ENCODE assay signal across 25 mouse cellular contexts in genomic region chr11:116665289-116665688, GRCm38 (mm10). TPM values are rescaled to one million over a fixed set of nuclear protein-coding genes. Genes with fewer than 3 reads are reported as not detected.
DNase-seq lines count a peak whose midpoint lies in the region; ATAC-seq lines count a peak whose summit lies in the region.
"Had no signal": no experiment of that assay in that cellular context is flagged by ENCODE, and none has a peak within 500 bp of the region (broad histone marks: within the 10 kb centered on the region; RNA-seq: fewer than 3 reads in every experiment).

No protein-coding gene starts in this region.

- no peaks in the 10 kb centered on the region for H3K9me3 ChIP-seq in hindbrain, embryonic 10.5 days
- no peaks in the 10 kb centered on the region for H3K9me3 ChIP-seq in hindbrain, embryonic 13.5 days
- H3K9me3 ChIP-seq in embryonic facial prominence, embryonic 10.5 days, result no peaks in the 10 kb centered on the region
- H3K9me3 ChIP-seq: embryonic facial prominence, embryonic 13.5 days; embryonic facial prominence, embryonic 15.5 days; forebrain, embryonic 10.5 days; forebrain, embryonic 12.5 days; G1E had no signal

- DNase-seq in cerebellum, adult 9-10 months, result peak; percentile 7
- no peak for DNase-seq in cerebellum, postnatal 14 days
- DNase-seq in hindbrain, embryonic 10.5 days (ENCODE audit: low spot score), result no peak
- no peak for DNase-seq in embryonic facial prominence, embryonic 10.5 days (ENCODE audit: low spot score)
- DNase-seq: adrenal gland, adult 8-10 months; adrenal gland, postnatal 14 days; adrenal gland, postnatal 36 days; B cell, adult 2 months; cerebellum, adult 11-12 months; cerebellum, adult 2 months; cerebellum, adult 9-11 months; cerebellum, postnatal 25 days had no signal

- 80% methylated on average over 10 of the region's 10 CpGs for WGBS in hindbrain, embryonic 10.5 days
- 80% methylated on average over 10 of the region's 10 CpGs for WGBS in hindbrain, embryonic 13.5 days
- WGBS in embryonic facial prominence, embryonic 10.5 days, result 71% methylated on average over 10 of the region's 10 CpGs

- H3K27ac ChIP-seq in hindbrain, embryonic 10.5 days, result 0 out of 2 replicates have a peak overlapping the region, but pooled peaks have one; percentile 5
- H3K27ac ChIP-seq in hindbrain, embryonic 13.5 days, result no peak overlapping the region
- H3K27ac ChIP-seq in embryonic facial prominence, embryonic 10.5 days (replicated peaks), result peak overlapping the region; percentile 37; the same call in 1 of the 2 replicates
- H3K27ac ChIP-seq: embryonic facial prominence, embryonic 13.5 days; embryonic facial prominence, embryonic 15.5 days; forebrain, embryonic 10.5 days; forebrain, embryonic 12.5 days had no signal

- H3K9ac ChIP-seq in hindbrain, embryonic 13.5 days, result no peak overlapping the region
- H3K9ac ChIP-seq: embryonic facial prominence, embryonic 13.5 days; embryonic facial prominence, embryonic 15.5 days; forebrain, embryonic 12.5 days had no signal

- peaks cover 77% of the 10 kb centered on the region for H3K4me1 ChIP-seq in hindbrain, embryonic 10.5 days (replicated peaks)
- H3K4me1 ChIP-seq in hindbrain, embryonic 13.5 days (replicated peaks), result peaks cover 66% of the 10 kb centered on the region
- peaks cover 79% of the 10 kb centered on the region for H3K4me1 ChIP-seq in embryonic facial prominence, embryonic 10.5 days

- H3K27me3 ChIP-seq in hindbrain, embryonic 10.5 days (ENCODE audit: insufficient read depth, poor library complexity, severe bottlenecking), result peaks cover 55% of the 10 kb centered on the region
- no peaks in the 10 kb centered on the region for H3K27me3 ChIP-seq in hindbrain, embryonic 13.5 days
- H3K27me3 ChIP-seq in embryonic facial prominence, embryonic 10.5 days (replicated peaks; ENCODE audit: low read depth, poor library complexity, severe bottlenecking), result peaks cover 45% of the 10 kb centered on the region
- H3K27me3 ChIP-seq: CH12.LX, Patski had no signal

- H3K4me3 ChIP-seq in hindbrain, embryonic 10.5 days, result no peak overlapping the region
- H3K4me3 ChIP-seq in hindbrain, embryonic 13.5 days, result no peak overlapping the region
- no peak overlapping the region; the same call in 1 of the 2 replicates for H3K4me3 ChIP-seq in embryonic facial prominence, embryonic 10.5 days
- H3K4me3 ChIP-seq: embryonic facial prominence, embryonic 13.5 days; embryonic facial prominence, embryonic 15.5 days; erythroblast, embryonic 14.5 days; forebrain, embryonic 10.5 days; forebrain, embryonic 12.5 days had no signal

- H3K36me3 ChIP-seq in hindbrain, embryonic 10.5 days, result no peaks in the 10 kb centered on the region
- no peaks in the 10 kb centered on the region for H3K36me3 ChIP-seq in hindbrain, embryonic 13.5 days
- no peaks in the 10 kb centered on the region for H3K36me3 ChIP-seq in embryonic facial prominence, embryonic 10.5 days (replicated peaks)
- H3K36me3 ChIP-seq: embryonic facial prominence, embryonic 13.5 days; embryonic facial prominence, embryonic 15.5 days; forebrain, embryonic 10.5 days; forebrain, embryonic 12.5 days; G1E had no signal

- no peak overlapping the region for H3K4me2 ChIP-seq in hindbrain, embryonic 13.5 days
- H3K4me2 ChIP-seq: embryonic facial prominence, embryonic 13.5 days; embryonic facial prominence, embryonic 15.5 days; forebrain, embryonic 12.5 days had no signal

- ATAC-seq in hindbrain, embryonic 13.5 days (ENCODE audit: low FRiP score), result no peak
- ATAC-seq: activated CD4-positive, CD25-positive, alpha-beta regulatory T cell, adult 4 months; CD4-positive, CD25-positive, alpha-beta regulatory T cell, adult 4 months; forebrain, embryonic 14.5 days; forebrain, embryonic 16.5 days; Patski had no signal

RNA-seq across cellular contexts. Expression of gene Cygb, which starts 11.2 kb away (rescaled TPM):
- 3.5 and 3.8 TPM in 2 replicates for polyA plus RNA-seq in hindbrain, embryonic 10.5 days (2016; fragmentation: Nextera tagmentation; extraction: Ambion mirVana)
- 16.4 and 18.1 TPM in 2 replicates for polyA plus RNA-seq in hindbrain, embryonic 13.5 days (2015; fragmentation: Nextera tagmentation; extraction: Ambion mirVana)
- polyA plus RNA-seq in embryonic facial prominence, embryonic 10.5 days (2016; fragmentation: Nextera tagmentation; extraction: Ambion mirVana), result 5.0 and 5.7 TPM in 2 replicates
- polyA plus RNA-seq: activated CD4-positive, CD25-positive, alpha-beta regulatory T cell, adult 4 months; CD4-positive, CD25-positive, alpha-beta regulatory T cell, adult 4 months had no signal

RNA-seq across cellular contexts. Expression of gene Prcd, which starts 12.0 kb away (rescaled TPM):
- polyA plus RNA-seq in hindbrain, embryonic 10.5 days (2016; fragmentation: Nextera tagmentation; extraction: Ambion mirVana), result 0.47 and 1.2 TPM in 2 replicates
- 1.2 and 1.4 TPM in 2 replicates for polyA plus RNA-seq in hindbrain, embryonic 13.5 days (2015; fragmentation: Nextera tagmentation; extraction: Ambion mirVana)
- polyA plus RNA-seq in embryonic facial prominence, embryonic 10.5 days (2016; fragmentation: Nextera tagmentation; extraction: Ambion mirVana), result 0.76 and 1.2 TPM in 2 replicates
- polyA plus RNA-seq: activated CD4-positive, CD25-positive, alpha-beta regulatory T cell, adult 4 months; CD4-positive, CD25-positive, alpha-beta regulatory T cell, adult 4 months; erythroblast, embryonic 14.5 days had no signal

RNA-seq across cellular contexts. Expression of gene Rhbdf2, which starts 38.5 kb away (rescaled TPM):
- 3.8 and 6.6 TPM in 2 replicates for polyA plus RNA-seq in hindbrain, embryonic 10.5 days (2016; fragmentation: Nextera tagmentation; extraction: Ambion mirVana)
- 1.8 and 2.1 TPM in 2 replicates for polyA plus RNA-seq in hindbrain, embryonic 13.5 days (2015; fragmentation: Nextera tagmentation; extraction: Ambion mirVana)
- polyA plus RNA-seq in embryonic facial prominence, embryonic 10.5 days (2016; fragmentation: Nextera tagmentation; extraction: Ambion mirVana), result 5.5 and 6.1 TPM in 2 replicates
